Mouse (Mus musculus) liver, postnatal 0 days (tissue): ENCODE data around the gene Cog3. TPM values are rescaled to one million over a fixed set of nuclear protein-coding genes. Genes with fewer than 3 reads are reported as not detected.
A peak's percentile ranks its signal among the peaks of the same experiment; 100 is the strongest.

Source experiments
- ATAC-seq: fragments of 200-750 bp; cut with Nextera tagmentation; 2 replicates; pipeline ENCODE4 v1.8.0; 2017; ENCODE audit warnings: mild to moderate bottlenecking, moderate library complexity
- DNase-seq: peaks from one replicate; pipeline ENCODE4 v3.0.0-alpha.2; 2016
- H3K27ac ChIP-seq: fragments of 300-500 bp; sonication (generic); 2 replicates; pipeline ENCODE4 v1.5.1; 2014; ENCODE audit warnings: antibody characterized with exemption, moderate library complexity, mild to moderate bottlenecking, low read depth
- H3K27me3 ChIP-seq: fragments of 300-500 bp; sonication (generic); 2 replicates; pipeline ENCODE4 v1.6.1; 2014; ENCODE audit warnings: low read length, control low read depth, mixed read lengths; ENCODE audit not compliant: insufficient read depth
- H3K36me3 ChIP-seq: fragments of 300-500 bp; sonication (generic); replicated peaks from 2 replicates; pipeline ENCODE4 v1.6.1; 2014; ENCODE audit warnings: mild to moderate bottlenecking, control low read depth, low read length, moderate library complexity, mixed read lengths; ENCODE audit not compliant: insufficient read depth
- H3K4me1 ChIP-seq: fragments of 300-500 bp; sonication (generic); 2 replicates; pipeline ENCODE4 v1.6.1; 2014; ENCODE audit warnings: antibody characterized with exemption, mild to moderate bottlenecking, control low read depth; ENCODE audit not compliant: insufficient read depth
- H3K4me2 ChIP-seq: fragments of 300-500 bp; sonication (generic); 2 replicates; pipeline ENCODE4 v1.6.1; 2014; ENCODE audit warnings: low read depth, mild to moderate bottlenecking, low read length, moderate library complexity, mixed read lengths
- H3K4me3 ChIP-seq: fragments of 300-500 bp; sonication (generic); 2 replicates; pipeline ENCODE4 v1.5.1; 2014; ENCODE audit warnings: low read depth, low read length
- H3K9ac ChIP-seq: fragments of 300-500 bp; sonication (generic); replicated peaks from 2 replicates; pipeline ENCODE4 v1.6.1; 2014; ENCODE audit warnings: mild to moderate bottlenecking, moderate library complexity
- H3K9me3 ChIP-seq: fragments of 300-500 bp; sonication (generic); 2 replicates; pipeline ENCODE4 v1.6.1; 2016; ENCODE audit warnings: mild to moderate bottlenecking, control low read depth, low read length, mixed read lengths
- CTCF ChIP-seq: sonication (generic); IDR thresholded peaks from 2 replicates; pipeline ENCODE4 v1.5.1; 2016; ENCODE audit warnings: antibody characterized with exemption, low read depth
- EP300 ChIP-seq: IDR thresholded peaks from 2 replicates; pipeline ENCODE4 v1.6.1; 2016; ENCODE audit warnings: antibody characterized with exemption, low read depth, mild to moderate bottlenecking
- WGBS: fragments of 180-500 bp; shearing (Covaris S2); extraction: QIAGEN DNeasy Blood & Tissue Kit; methylation state at CpG from one replicate; pipeline ENCODE4 v1.1.7; 2014; ENCODE audit not compliant: insufficient replicate concordance; 5-methylcytosine and 5-hydroxymethylcytosine counted together
- polyA plus RNA-seq: library from polyadenylated mRNA; unstranded; fragments of >200 nt; fragmentation: Nextera tagmentation; extraction: Ambion mirVana; gene quantifications from 2 replicates; pipeline ENCODE4 v1.2.1, GENCODE M21; 2015

Cog3 gene
- 4.5 and 4.7 TPM in 2 replicates for polyA plus RNA-seq

DNA sequence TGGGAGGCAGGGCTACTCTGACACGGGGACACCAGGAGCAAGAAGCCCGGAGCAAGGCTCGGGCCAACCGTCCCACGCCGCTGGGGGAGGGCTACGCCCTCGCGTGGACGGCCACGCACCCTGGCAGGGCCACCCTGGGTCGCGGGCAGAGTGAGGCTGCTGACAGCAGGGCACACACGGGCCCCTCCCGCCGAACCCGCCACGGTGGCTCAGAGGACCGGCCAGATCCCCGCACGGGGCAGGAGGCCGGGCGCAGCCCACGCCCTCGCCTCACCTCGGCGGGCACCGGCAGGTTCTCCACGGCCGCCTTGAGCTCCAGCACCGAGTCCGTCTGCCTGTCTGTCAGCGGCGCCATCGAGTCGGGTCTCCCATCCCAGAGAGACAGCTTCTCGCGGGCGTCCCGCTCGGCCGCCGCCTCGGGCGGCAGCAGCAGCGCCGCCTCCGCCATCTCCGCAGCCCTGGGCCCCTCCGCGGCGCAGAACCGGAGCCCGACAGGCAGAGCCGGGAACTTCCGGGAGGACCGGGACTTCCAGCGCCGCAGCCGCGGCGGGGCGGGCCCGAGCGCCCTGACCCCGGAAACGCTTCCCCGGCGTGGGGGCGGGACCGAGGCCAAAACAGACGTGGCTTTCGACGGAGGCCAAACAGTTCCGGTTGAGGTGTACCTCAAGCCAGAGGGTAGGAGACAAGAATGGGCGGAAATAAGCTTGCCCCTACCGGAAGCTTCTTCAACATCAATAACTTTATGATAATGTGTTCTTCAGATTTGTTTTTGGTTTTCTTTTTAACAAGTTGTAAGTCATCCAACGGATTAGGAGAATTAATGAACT lies at the start of gene Cog3:
TSS of gene Cog3 (minus strand) at position 527 of the 827 bp plus-strand sequence.
- Histone ChIP-seq H3K4me3 (peak within 1 kb of the TSS; percentile 78), H3K27me3 (no peaks in the 10 kb centered on the region), H3K4me2 (peak within 1 kb of the TSS; percentile 71), H3K27ac (peak within 1 kb of the TSS; percentile 94), H3K9ac (peak within 1 kb of the TSS; percentile 91), H3K36me3 (no peaks in the 10 kb centered on the region), H3K4me1 (peaks cover 23% of the 10 kb centered on the region), H3K9me3 (no peaks in the 10 kb centered on the region)
- TF ChIP-seq EP300 (peak; percentile 25; the same call in 1 of the 2 replicates), CTCF (peak; percentile 56)
- DNase-seq, result peak; percentile 96
- ATAC-seq, result peak; percentile 96
- WGBS, result under 1% methylated on average over 73 of the region's 78 CpGs

DNA sequence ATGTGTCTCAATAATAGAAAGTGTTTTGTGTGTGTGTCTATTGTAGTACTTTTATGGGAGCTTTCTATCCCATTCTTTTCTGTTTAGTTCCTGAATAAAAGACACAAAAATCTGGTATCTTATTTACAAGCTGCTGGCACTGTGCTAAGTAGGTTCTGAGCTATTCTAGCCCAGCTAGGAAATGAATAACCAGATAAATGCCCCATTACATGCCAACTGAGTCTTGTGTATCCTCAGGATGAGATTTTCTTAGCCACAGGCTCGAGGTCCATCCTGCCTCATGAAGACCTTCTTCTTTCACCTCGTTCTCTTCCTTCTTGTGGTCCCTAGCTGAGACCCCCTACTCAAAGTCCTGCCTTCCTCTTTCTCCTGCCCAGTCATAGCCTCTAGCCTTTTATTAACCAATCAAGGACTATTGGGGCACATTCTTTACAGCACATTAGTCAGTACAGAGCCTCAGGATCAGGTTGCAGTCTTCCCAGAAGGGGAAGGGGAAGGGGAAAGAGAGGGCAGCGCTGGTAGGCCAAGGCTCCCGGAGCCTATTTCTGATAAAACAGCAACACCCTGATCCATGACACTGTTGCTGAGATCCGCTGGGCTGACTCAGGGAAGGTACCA lies 43.6 kb upstream of the Cog3 start:
- Histone ChIP-seq H3K4me1 (peaks cover 16% of the 10 kb centered on the region), H3K9ac (no peak overlapping the region), H3K4me2 (no peak overlapping the region), H3K4me3 (no peak overlapping the region), H3K36me3 (no peaks in the 10 kb centered on the region), H3K9me3 (no peaks in the 10 kb centered on the region), H3K27me3 (no peaks in the 10 kb centered on the region), H3K27ac (no peak overlapping the region)
- DNase-seq (no peak), ATAC-seq (no peak)
- TF ChIP-seq EP300 (no peak), CTCF (no peak)
- 45% methylated on average over 5 of the region's 5 CpGs for WGBS

DNA sequence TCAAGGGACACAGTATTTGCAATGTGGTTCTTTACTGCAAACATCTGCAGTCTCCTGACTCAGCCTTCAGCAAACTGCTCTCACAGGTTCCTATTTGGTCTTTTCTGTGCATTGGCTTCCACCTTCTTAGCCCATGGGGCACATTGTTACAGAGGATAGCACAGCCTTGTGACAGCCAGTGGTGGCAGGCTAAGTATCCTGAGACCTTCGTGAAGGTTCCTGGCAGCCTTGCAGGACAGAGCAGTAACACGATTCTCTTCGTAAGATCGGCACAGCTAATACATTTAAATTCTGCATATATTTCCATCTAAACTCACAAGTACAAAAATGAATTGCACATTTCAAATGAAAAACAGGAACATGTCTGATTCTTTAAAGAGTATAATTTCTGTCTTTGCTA lies 41.6 kb upstream of the Cog3 start:
- Histone ChIP-seq H3K9ac (no peak overlapping the region), H3K9me3 (no peaks in the 10 kb centered on the region), H3K4me1 (peaks cover 12% of the 10 kb centered on the region), H3K4me3 (no peak overlapping the region), H3K4me2 (no peak overlapping the region), H3K27ac (no peak overlapping the region), H3K27me3 (no peaks in the 10 kb centered on the region), H3K36me3 (no peaks in the 10 kb centered on the region)
- WGBS, result 81% methylated on average over 4 of the region's 4 CpGs
- ATAC-seq, result no peak
- DNase-seq, result no peak
- TF ChIP-seq CTCF (no peak), EP300 (no peak)

DNA sequence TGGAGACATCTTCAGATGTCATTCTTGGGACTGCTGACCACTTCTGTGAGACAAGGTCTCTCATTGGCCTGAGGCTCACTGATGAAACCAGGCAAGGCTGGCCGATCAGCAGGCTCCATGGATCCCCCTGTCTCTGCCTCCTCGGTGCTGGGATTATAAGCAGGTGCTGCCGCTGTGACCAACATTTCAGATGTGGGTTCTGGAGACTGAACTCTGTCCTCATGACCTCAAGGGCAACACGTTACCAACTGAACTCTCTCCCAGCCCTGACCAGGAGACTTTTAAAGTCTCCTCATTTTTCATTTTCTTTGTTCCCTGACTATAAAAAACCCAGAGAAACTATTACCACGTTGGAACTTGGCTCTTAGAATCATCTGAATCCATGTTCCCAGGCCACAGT lies 40.4 kb upstream of the Cog3 start:
- no peaks in the 10 kb centered on the region for H3K36me3 ChIP-seq
- H3K4me2 ChIP-seq, result no peak overlapping the region
- H3K4me1 ChIP-seq, result peaks cover 16% of the 10 kb centered on the region
- H3K9ac ChIP-seq, result no peak overlapping the region
- no peaks in the 10 kb centered on the region for H3K27me3 ChIP-seq
- DNase-seq, result no peak
- TF ChIP-seq CTCF (no peak), EP300 (no peak)
- no peak for ATAC-seq
- no peak overlapping the region for H3K27ac ChIP-seq
- no peaks in the 10 kb centered on the region for H3K9me3 ChIP-seq
- 49% methylated on average over 5 of the region's 5 CpGs for WGBS
- no peak overlapping the region for H3K4me3 ChIP-seq

DNA sequence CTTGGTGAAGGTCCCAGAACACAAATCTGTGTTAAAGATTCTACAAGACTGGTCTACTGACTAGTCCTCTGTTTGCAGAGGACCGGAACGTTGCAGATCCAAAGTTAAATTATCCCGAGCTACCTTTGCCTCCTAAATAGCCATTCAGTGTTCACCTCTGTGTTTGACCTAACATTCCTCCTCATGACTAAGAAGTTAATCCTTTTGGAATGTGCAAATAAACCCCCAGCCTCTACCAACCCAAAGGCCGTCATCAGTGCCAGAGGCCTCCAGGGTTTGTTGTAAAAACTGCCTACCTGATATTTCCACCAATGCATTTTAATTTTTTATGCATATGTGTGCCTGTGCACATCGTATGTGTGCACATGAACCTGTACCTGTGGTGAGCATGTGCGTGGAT lies 40.0 kb upstream of the Cog3 start:
- H3K4me3 ChIP-seq, result no peak overlapping the region
- TF ChIP-seq CTCF (no peak), EP300 (no peak)
- no peak overlapping the region for H3K9ac ChIP-seq
- no peak for DNase-seq
- H3K36me3 ChIP-seq, result no peaks in the 10 kb centered on the region
- H3K27ac ChIP-seq, result no peak overlapping the region
- ATAC-seq, result no peak
- no peaks in the 10 kb centered on the region for H3K9me3 ChIP-seq
- peaks cover 16% of the 10 kb centered on the region for H3K4me1 ChIP-seq
- H3K4me2 ChIP-seq, result no peak overlapping the region
- 68% methylated on average over 6 of the region's 6 CpGs for WGBS
- no peaks in the 10 kb centered on the region for H3K27me3 ChIP-seq

DNA sequence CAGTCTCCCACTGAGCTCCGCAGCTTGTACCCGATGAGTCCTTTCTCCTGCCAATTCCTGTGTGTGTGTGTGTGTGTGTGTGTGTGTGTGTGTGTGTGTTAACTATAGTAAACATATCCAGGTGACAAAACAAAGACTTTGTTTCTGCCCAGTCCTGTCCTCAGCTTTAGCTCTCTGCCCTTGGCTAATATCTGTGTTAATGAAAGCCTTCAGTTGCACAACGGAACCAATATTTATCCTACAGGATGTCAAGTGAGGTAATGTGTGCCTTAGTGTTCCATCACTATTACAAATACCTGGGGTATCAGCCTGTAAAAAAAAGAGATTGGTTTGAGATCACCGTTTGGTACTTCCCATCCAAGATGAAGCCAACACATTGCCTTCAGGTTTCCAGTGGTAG lies 38.8 kb upstream of the Cog3 start:
- DNase-seq, result peak; percentile 61
- Histone ChIP-seq H3K36me3 (no peaks in the 10 kb centered on the region), H3K27me3 (no peaks in the 10 kb centered on the region), H3K4me2 (no peak overlapping the region), H3K4me3 (no peak overlapping the region), H3K27ac (peak overlapping the region; percentile 86), H3K9me3 (no peaks in the 10 kb centered on the region), H3K4me1 (peaks cover 16% of the 10 kb centered on the region), H3K9ac (no peak overlapping the region)
- TF ChIP-seq CTCF (no peak), EP300 (peak; percentile 72; the same call in 1 of the 2 replicates)
- peak; percentile 89 for ATAC-seq
- WGBS, result 45% methylated on average over 4 of the region's 4 CpGs
